Mouse (Mus musculus): ENCODE data around the gene Smoc1. TPM values are rescaled to one million over a fixed set of nuclear protein-coding genes. Genes with fewer than 3 reads are reported as not detected.

The Smoc1 gene
- polyA plus RNA-seq, 1 experiment from 2014 or later, result 15.1 TPM

GRCm38 (mm10) chr12:81107278-81108100, 80.9 kb downstream of the Smoc1 start:
- Histone ChIP-seq H3K27ac (replicated peaks) (no peak overlapping the region), H3K4me3 (replicated peaks) (no peak overlapping the region), H3K36me3 (no peaks in the 10 kb centered on the region), H3K27me3 (replicated peaks) (no peaks in the 10 kb centered on the region), H3K4me2 (no peak overlapping the region), H3K9ac (replicated peaks) (no peak overlapping the region), H3K4me1 (peaks cover 9% of the 10 kb centered on the region), H3K9me3 (replicated peaks) (no peaks in the 10 kb centered on the region)
- WGBS, result 77% methylated on average over 14 of the region's 14 CpGs
- no peak for ATAC-seq (ENCODE audit: low FRiP score)

GRCm38 (mm10) chr12:81108600-81109011, 82.0 kb downstream of the Smoc1 start:
- no peaks in the 10 kb centered on the region for H3K9me3 ChIP-seq (replicated peaks)
- peaks cover 9% of the 10 kb centered on the region for H3K4me1 ChIP-seq
- H3K27ac ChIP-seq (replicated peaks), result no peak overlapping the region
- H3K9ac ChIP-seq (replicated peaks), result no peak overlapping the region
- no peak for ATAC-seq (ENCODE audit: low FRiP score)
- H3K36me3 ChIP-seq, result no peaks in the 10 kb centered on the region
- no peak overlapping the region for H3K4me2 ChIP-seq
- 31% methylated on average over 7 of the region's 7 CpGs for WGBS
- no peak overlapping the region for H3K4me3 ChIP-seq (replicated peaks)
- no peaks in the 10 kb centered on the region for H3K27me3 ChIP-seq (replicated peaks)

GRCm38 (mm10) chr12:81110006-81110405, 83.4 kb downstream of the Smoc1 start:
- Histone ChIP-seq H3K9ac (replicated peaks) (no peak overlapping the region), H3K4me3 (replicated peaks) (no peak overlapping the region), H3K9me3 (replicated peaks) (no peaks in the 10 kb centered on the region), H3K4me2 (no peak overlapping the region), H3K36me3 (no peaks in the 10 kb centered on the region), H3K27ac (replicated peaks) (no peak overlapping the region), H3K27me3 (replicated peaks) (no peaks in the 10 kb centered on the region), H3K4me1 (peaks cover 9% of the 10 kb centered on the region)
- 88% methylated on average over 3 of the region's 3 CpGs for WGBS
- ATAC-seq (ENCODE audit: low FRiP score), result no peak

GRCm38 (mm10) chr12:81112321-81112720, 85.7 kb downstream of the Smoc1 start:
- Histone ChIP-seq H3K27me3 (replicated peaks) (no peaks in the 10 kb centered on the region), H3K9me3 (replicated peaks) (no peaks in the 10 kb centered on the region), H3K4me2 (no peak overlapping the region), H3K27ac (replicated peaks) (no peak overlapping the region), H3K4me1 (peaks cover 5% of the 10 kb centered on the region), H3K4me3 (replicated peaks) (no peak overlapping the region), H3K9ac (replicated peaks) (no peak overlapping the region), H3K36me3 (no peaks in the 10 kb centered on the region)
- no peak for ATAC-seq (ENCODE audit: low FRiP score)
- WGBS, result 96% methylated on average over 4 of the region's 4 CpGs

- H3K9ac ChIP-seq (replicated peaks), result no peak overlapping the region
- no peaks in the 10 kb centered on the region for H3K9me3 ChIP-seq (replicated peaks)
- H3K27me3 ChIP-seq (replicated peaks), result no peaks in the 10 kb centered on the region
- H3K36me3 ChIP-seq, result no peaks in the 10 kb centered on the region
- ATAC-seq (ENCODE audit: low FRiP score), result no peak
- no peak overlapping the region for H3K27ac ChIP-seq (replicated peaks)
- H3K4me1 ChIP-seq, result no peaks in the 10 kb centered on the region
- no peak overlapping the region for H3K4me3 ChIP-seq (replicated peaks)
- H3K4me2 ChIP-seq, result no peak overlapping the region
Measured at GRCm38 (mm10) chr12:81120301-81120700, 93.7 kb downstream of the Smoc1 start.

GRCm38 (mm10) chr12:81123793-81124192, 97.2 kb downstream of the Smoc1 start:
- Histone ChIP-seq H3K4me3 (replicated peaks) (no peak overlapping the region), H3K27ac (replicated peaks) (no peak overlapping the region), H3K36me3 (no peaks in the 10 kb centered on the region), H3K9me3 (replicated peaks) (no peaks in the 10 kb centered on the region), H3K9ac (replicated peaks) (no peak overlapping the region), H3K4me1 (no peaks in the 10 kb centered on the region), H3K4me2 (no peak overlapping the region), H3K27me3 (replicated peaks) (no peaks in the 10 kb centered on the region)
- ATAC-seq (ENCODE audit: low FRiP score), result no peak

- H3K4me3 ChIP-seq (replicated peaks), result no peak overlapping the region
- WGBS, result 88% methylated on average over 3 of the region's 3 CpGs
- H3K4me1 ChIP-seq, result no peaks in the 10 kb centered on the region
- no peak for ATAC-seq (ENCODE audit: low FRiP score)
- no peaks in the 10 kb centered on the region for H3K9me3 ChIP-seq (replicated peaks)
- H3K27ac ChIP-seq (replicated peaks), result no peak overlapping the region
- H3K4me2 ChIP-seq, result no peak overlapping the region
- no peaks in the 10 kb centered on the region for H3K36me3 ChIP-seq
- H3K9ac ChIP-seq (replicated peaks), result no peak overlapping the region
- H3K27me3 ChIP-seq (replicated peaks), result no peaks in the 10 kb centered on the region
Measured at GRCm38 (mm10) chr12:81126842-81127241, 100.2 kb downstream of the Smoc1 start.

- WGBS, result 89% methylated on average over 5 of the region's 5 CpGs
- H3K4me1 ChIP-seq, result peaks cover 5% of the 10 kb centered on the region
- no peak overlapping the region for H3K9ac ChIP-seq (replicated peaks)
- H3K9me3 ChIP-seq (replicated peaks), result no peaks in the 10 kb centered on the region
- H3K4me2 ChIP-seq, result no peak overlapping the region
- no peak overlapping the region for H3K27ac ChIP-seq (replicated peaks)
- H3K4me3 ChIP-seq (replicated peaks), result no peak overlapping the region
- no peaks in the 10 kb centered on the region for H3K27me3 ChIP-seq (replicated peaks)
- H3K36me3 ChIP-seq, result no peaks in the 10 kb centered on the region
- ATAC-seq (ENCODE audit: low FRiP score), result no peak
Measured at GRCm38 (mm10) chr12:81128693-81129092, 102.1 kb downstream of the Smoc1 start.

GRCm38 (mm10) chr12:81130692-81131091, 104.1 kb downstream of the Smoc1 start:
- Histone ChIP-seq H3K4me3 (replicated peaks) (no peak overlapping the region), H3K27ac (replicated peaks) (no peak overlapping the region), H3K9me3 (replicated peaks) (no peaks in the 10 kb centered on the region), H3K36me3 (no peaks in the 10 kb centered on the region), H3K27me3 (replicated peaks) (no peaks in the 10 kb centered on the region; the same call in 1 of the 2 replicates), H3K4me1 (peaks cover 13% of the 10 kb centered on the region), H3K4me2 (no peak overlapping the region), H3K9ac (replicated peaks) (no peak overlapping the region)
- no peak for ATAC-seq (ENCODE audit: low FRiP score)
- 58% methylated on average over 3 of the region's 3 CpGs for WGBS

- no peak overlapping the region for H3K4me3 ChIP-seq (replicated peaks)
- 89% methylated on average over 4 of the region's 4 CpGs for WGBS
- no peak overlapping the region for H3K27ac ChIP-seq (replicated peaks)
- H3K36me3 ChIP-seq, result no peaks in the 10 kb centered on the region
- no peak for ATAC-seq (ENCODE audit: low FRiP score)
- H3K4me1 ChIP-seq, result peaks cover 13% of the 10 kb centered on the region
- no peak overlapping the region for H3K4me2 ChIP-seq
- no peak overlapping the region for H3K9ac ChIP-seq (replicated peaks)
- no peaks in the 10 kb centered on the region; the same call in 1 of the 2 replicates for H3K27me3 ChIP-seq (replicated peaks)
- H3K9me3 ChIP-seq (replicated peaks), result no peaks in the 10 kb centered on the region
Measured at GRCm38 (mm10) chr12:81131114-81131513, 104.5 kb downstream of the Smoc1 start.

GRCm38 (mm10) chr12:81133055-81133665, 106.6 kb downstream of the Smoc1 start:
- no peak overlapping the region for H3K4me2 ChIP-seq
- H3K4me1 ChIP-seq, result peaks cover 13% of the 10 kb centered on the region
- ATAC-seq (ENCODE audit: low FRiP score), result no peak
- no peaks in the 10 kb centered on the region for H3K36me3 ChIP-seq
- no peaks in the 10 kb centered on the region; the same call in 1 of the 2 replicates for H3K27me3 ChIP-seq (replicated peaks)
- 33% methylated on average over 4 of the region's 4 CpGs for WGBS
- H3K9me3 ChIP-seq (replicated peaks), result no peaks in the 10 kb centered on the region
- no peak overlapping the region for H3K9ac ChIP-seq (replicated peaks)
- H3K27ac ChIP-seq (replicated peaks), result no peak overlapping the region
- H3K4me3 ChIP-seq (replicated peaks), result no peak overlapping the region

- Histone ChIP-seq H3K4me3 (replicated peaks) (no peak overlapping the region), H3K36me3 (no peaks in the 10 kb centered on the region), H3K9me3 (replicated peaks) (no peaks in the 10 kb centered on the region), H3K9ac (replicated peaks) (no peak overlapping the region), H3K4me1 (peaks cover 21% of the 10 kb centered on the region), H3K4me2 (no peak overlapping the region), H3K27me3 (replicated peaks) (no peaks in the 10 kb centered on the region; the same call in 1 of the 2 replicates), H3K27ac (replicated peaks) (no peak overlapping the region)
- no peak for ATAC-seq (ENCODE audit: low FRiP score)
- 91% methylated on average over 6 of the region's 6 CpGs for WGBS
Measured at GRCm38 (mm10) chr12:81138217-81138616, 111.6 kb downstream of the Smoc1 start.

Measured in neural tube, embryonic 15.5 days (tissue).